In the genomic region with DNA sequence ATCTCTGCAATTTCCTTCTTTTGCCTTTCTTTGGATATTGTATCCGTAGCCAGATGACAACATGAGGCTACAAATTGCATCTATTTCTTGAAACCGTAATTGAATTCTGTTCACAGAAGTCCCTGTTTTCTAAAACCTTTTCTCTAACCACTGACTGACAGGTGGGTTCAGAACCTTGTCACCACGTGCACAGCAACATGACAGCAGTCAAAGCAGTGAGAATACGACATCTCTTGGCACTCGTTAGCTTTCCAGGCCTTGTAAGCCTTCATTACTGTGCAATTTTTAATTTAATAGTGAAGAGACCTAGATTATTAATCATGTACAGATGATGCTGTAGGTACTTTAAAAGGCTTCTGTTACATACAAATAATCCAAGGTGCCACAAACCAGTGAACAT, we compare ENCODE assay signal across 19 mouse cellular contexts.
A peak's percentile ranks its signal among the peaks of the same experiment; 100 is the strongest.
DNase-seq lines count a peak whose midpoint lies in the region; ATAC-seq and TF ChIP-seq lines count a peak whose summit lies in the region.
"Had no signal": no experiment of that assay in that cellular context is flagged by ENCODE, and none has a peak within 500 bp of the region (broad histone marks: within the 10 kb centered on the region; RNA-seq: fewer than 3 reads in every experiment).

No protein-coding gene starts in this region.

- H3K9me3 ChIP-seq in forebrain, embryonic 13.5 days (replicated peaks): no peaks in the 10 kb centered on the region
- H3K9me3 ChIP-seq in forebrain, embryonic 11.5 days (ENCODE audit: control insufficient read depth, low read length): no peaks in the 10 kb centered on the region
- no peaks in the 10 kb centered on the region for H3K9me3 ChIP-seq in forebrain, embryonic 15.5 days
- no peaks in the 10 kb centered on the region for H3K9me3 ChIP-seq in liver, embryonic 11.5 days (ENCODE audit: control insufficient read depth, low read length)
- H3K9me3 ChIP-seq: embryonic facial prominence, embryonic 13.5 days; embryonic facial prominence, embryonic 15.5 days had no signal

- H3K36me3 ChIP-seq in forebrain, embryonic 13.5 days (ENCODE audit: poor library complexity, severe bottlenecking): no peaks in the 10 kb centered on the region
- H3K36me3 ChIP-seq in forebrain, embryonic 11.5 days (ENCODE audit: control insufficient read depth, insufficient read depth, low read length): no peaks in the 10 kb centered on the region
- no peaks in the 10 kb centered on the region for H3K36me3 ChIP-seq in forebrain, embryonic 15.5 days
- no peaks in the 10 kb centered on the region for H3K36me3 ChIP-seq in liver, embryonic 11.5 days (ENCODE audit: control insufficient read depth, insufficient read depth, low read length)
- H3K36me3 ChIP-seq: embryonic facial prominence, embryonic 13.5 days; embryonic facial prominence, embryonic 15.5 days had no signal

- no peaks in the 10 kb centered on the region for H3K27me3 ChIP-seq in forebrain, embryonic 13.5 days
- no peaks in the 10 kb centered on the region for H3K27me3 ChIP-seq in forebrain, embryonic 11.5 days (ENCODE audit: control insufficient read depth, insufficient read depth, low read length)
- H3K27me3 ChIP-seq in forebrain, embryonic 15.5 days: no peaks in the 10 kb centered on the region
- H3K27me3 ChIP-seq in liver, embryonic 11.5 days (replicated peaks; ENCODE audit: control insufficient read depth, insufficient read depth, low read length): no peaks in the 10 kb centered on the region
- H3K27me3 ChIP-seq: embryonic facial prominence, embryonic 13.5 days; embryonic facial prominence, embryonic 15.5 days had no signal

- no peak for DNase-seq in forebrain, embryonic 11.5 days (ENCODE audit: low spot score)
- peak; percentile 77 for DNase-seq in brain, embryonic 14.5 days (ENCODE audit: low read depth)
- no peak for DNase-seq in thymus, postnatal 36 days
- no peak for DNase-seq in liver, embryonic 11.5 days (ENCODE audit: low spot score)
- DNase-seq: adrenal gland, adult 2 months; adrenal gland, postnatal 10 days; adrenal gland, postnatal 25 days; cerebellum, adult 11 months; cerebellum, adult 18-20 months; cerebellum, adult 8-10 months; cerebellum, adult 9-11 months; cerebellum, postnatal 14 days; cerebellum, postnatal 36 days; embryo, embryonic 11 days had no signal

- TF ChIP-seq POLR2A in brain, embryonic 14.5 days (IDR thresholded peaks at IDR 0.05; ENCODE audit: borderline replicate concordance, extremely low read depth, insufficient read depth, insufficient read length, poor library complexity, severe bottlenecking): no peak

- H3K27ac ChIP-seq in forebrain, embryonic 13.5 days: no peak overlapping the region
- H3K27ac ChIP-seq in forebrain, embryonic 11.5 days (ENCODE audit: low read depth, low read length): no peak overlapping the region
- no peak overlapping the region for H3K27ac ChIP-seq in forebrain, embryonic 15.5 days (replicated peaks)
- no peak overlapping the region for H3K27ac ChIP-seq in liver, embryonic 11.5 days (ENCODE audit: low read depth, low read length)
- H3K27ac ChIP-seq: embryonic facial prominence, embryonic 13.5 days; embryonic facial prominence, embryonic 15.5 days had no signal

- H3K4me2 ChIP-seq in forebrain, embryonic 13.5 days: no peak overlapping the region
- H3K4me2 ChIP-seq in forebrain, embryonic 11.5 days (ENCODE audit: low read depth, low read length, severe bottlenecking): no peak overlapping the region
- no peak overlapping the region for H3K4me2 ChIP-seq in forebrain, embryonic 15.5 days (replicated peaks)
- no peak overlapping the region for H3K4me2 ChIP-seq in liver, embryonic 11.5 days
- H3K4me2 ChIP-seq: embryonic facial prominence, embryonic 13.5 days; embryonic facial prominence, embryonic 15.5 days had no signal

- 0 out of 2 replicates have a peak, but pooled peaks have one; percentile 36 for ATAC-seq in forebrain, embryonic 13.5 days
- no peak for ATAC-seq in forebrain, embryonic 11.5 days (replicated peaks; ENCODE audit: low FRiP score)
- 0 out of 2 replicates have a peak, but pooled peaks have one; percentile 46 for ATAC-seq in forebrain, embryonic 15.5 days (replicated peaks)
- ATAC-seq in liver, embryonic 11.5 days (replicated peaks; ENCODE audit: low FRiP score): no peak

- no peaks in the 10 kb centered on the region for H3K4me1 ChIP-seq in forebrain, embryonic 13.5 days
- no peaks in the 10 kb centered on the region for H3K4me1 ChIP-seq in forebrain, embryonic 11.5 days (replicated peaks; ENCODE audit: control insufficient read depth, insufficient read depth, low read length)
- H3K4me1 ChIP-seq in forebrain, embryonic 15.5 days: no peaks in the 10 kb centered on the region; the same call in 1 of the 2 replicates
- H3K4me1 ChIP-seq in liver, embryonic 11.5 days (replicated peaks; ENCODE audit: control insufficient read depth, insufficient read depth, low read length): no peaks in the 10 kb centered on the region
- H3K4me1 ChIP-seq: embryonic facial prominence, embryonic 13.5 days; embryonic facial prominence, embryonic 15.5 days had no signal

- H3K9ac ChIP-seq in forebrain, embryonic 13.5 days: no peak overlapping the region
- H3K9ac ChIP-seq in forebrain, embryonic 11.5 days (ENCODE audit: low read length): no peak overlapping the region
- H3K9ac ChIP-seq in forebrain, embryonic 15.5 days (replicated peaks): no peak overlapping the region
- H3K9ac ChIP-seq in liver, embryonic 11.5 days (ENCODE audit: low read depth, low read length): no peak overlapping the region
- H3K9ac ChIP-seq: embryonic facial prominence, embryonic 13.5 days; embryonic facial prominence, embryonic 15.5 days had no signal

- H3K4me3 ChIP-seq in forebrain, embryonic 13.5 days: no peak overlapping the region
- no peak overlapping the region for H3K4me3 ChIP-seq in forebrain, embryonic 11.5 days (ENCODE audit: low read depth, low read length)
- H3K4me3 ChIP-seq in forebrain, embryonic 15.5 days: no peak overlapping the region
- no peak overlapping the region for H3K4me3 ChIP-seq in liver, embryonic 11.5 days (ENCODE audit: low read depth, low read length)
- H3K4me3 ChIP-seq: embryonic facial prominence, embryonic 13.5 days; embryonic facial prominence, embryonic 15.5 days; erythroblast, embryonic 14.5 days had no signal

- no peak for TF ChIP-seq CTCF in brain, embryonic 14.5 days (IDR thresholded peaks at IDR 0.05; ENCODE audit: borderline replicate concordance, extremely low read depth, insufficient read depth, insufficient read length)

- WGBS in forebrain, embryonic 13.5 days: 48% methylated on average over 5 of the region's 5 CpGs
- 71% methylated on average over 5 of the region's 5 CpGs for WGBS in forebrain, embryonic 11.5 days
- WGBS in forebrain, embryonic 15.5 days: 39% methylated on average over 5 of the region's 5 CpGs
- 70% methylated on average over 5 of the region's 5 CpGs for WGBS in liver, embryonic 11.5 days

Comparison
In these comparisons a context has a peak if more than half of its experiments do, and no peak if none do; other contexts are left out.
1. ATAC-seq: peak in forebrain, embryonic 13.5 days (single experiment) and forebrain, embryonic 15.5 days (single experiment); none in forebrain, embryonic 11.5 days (single experiment) and liver, embryonic 11.5 days (single experiment).